Mouse (Mus musculus) embryonic facial prominence, embryonic 12.5 days (tissue): ENCODE results near the gene Ptrhd1. TPM values are rescaled to one million over a fixed set of nuclear protein-coding genes. Genes with fewer than 3 reads are reported as not detected.
A peak's percentile ranks its signal among the peaks of the same experiment; 100 is the strongest.
"Not testable (repeated sequence)": the region's sequence is repeated elsewhere in the genome, so short reads cannot be mapped to it uniquely, and the experiment has no call there.

Experiments
- ATAC-seq: fragments of 200-750 bp; cut with Nextera tagmentation; 2 replicates; pipeline ENCODE4 v1.8.0; 2017; ENCODE audit not compliant: insufficient number of reproducible peaks, insufficient read depth, low FRiP score, low TSS enrichment
- H3K27ac ChIP-seq: fragments of 300-500 bp; sonication (generic); 2 replicates; pipeline ENCODE4 v1.5.1; 2016; ENCODE audit warnings: mild to moderate bottlenecking
- H3K27me3 ChIP-seq: fragments of 300-500 bp; sonication (generic); 2 replicates; pipeline ENCODE4 v1.6.1; 2016; ENCODE audit warnings: mild to moderate bottlenecking, moderate library complexity
- H3K36me3 ChIP-seq: fragments of 300-500 bp; sonication (generic); 2 replicates; pipeline ENCODE4 v1.6.1; 2016; ENCODE audit warnings: mild to moderate bottlenecking
- H3K4me1 ChIP-seq: fragments of 300-500 bp; sonication (generic); 2 replicates; pipeline ENCODE4 v1.6.1; 2016
- H3K4me2 ChIP-seq: fragments of 300-500 bp; sonication (generic); replicated peaks from 2 replicates; pipeline ENCODE4 v1.6.1; 2016; ENCODE audit warnings: mild to moderate bottlenecking, moderate library complexity
- H3K4me3 ChIP-seq: fragments of 300-500 bp; sonication (generic); 2 replicates; pipeline ENCODE4 v1.5.1; 2016; ENCODE audit warnings: mild to moderate bottlenecking
- H3K9ac ChIP-seq: fragments of 300-500 bp; sonication (generic); 2 replicates; pipeline ENCODE4 v1.6.1; 2016; ENCODE audit warnings: mild to moderate bottlenecking, moderate library complexity
- H3K9me3 ChIP-seq: fragments of 300-500 bp; sonication (generic); 2 replicates; pipeline ENCODE4 v1.6.1; 2016; ENCODE audit warnings: mild to moderate bottlenecking, moderate library complexity
- WGBS: fragments of 180-500 bp; shearing (Covaris S2); methylation state at CpG from one replicate; pipeline ENCODE4 v1.1.7; 2016; 5-methylcytosine and 5-hydroxymethylcytosine counted together
- polyA plus RNA-seq: library from polyadenylated mRNA; unstranded; fragments of >200 nt; fragmentation: Nextera tagmentation; extraction: Ambion mirVana; gene quantifications from 2 replicates; pipeline ENCODE4 v1.2.1, GENCODE M21; 2016

Gene Ptrhd1
- polyA plus RNA-seq, 1 experiment from 2014 or later = 4.8 TPM

GRCm38 (mm10) chr12:4202206-4202605, 31.6 kb upstream of the Ptrhd1 start:
- H3K4me2 ChIP-seq = no peak overlapping the region
- no peaks in the 10 kb centered on the region for H3K4me1 ChIP-seq
- no peak overlapping the region for H3K4me3 ChIP-seq
- H3K27ac ChIP-seq = no peak overlapping the region
- no peaks in the 10 kb centered on the region for H3K27me3 ChIP-seq
- H3K36me3 ChIP-seq = peaks cover 68% of the 10 kb centered on the region
- no peak for ATAC-seq
- no peaks in the 10 kb centered on the region for H3K9me3 ChIP-seq
- H3K9ac ChIP-seq = no peak overlapping the region
- 86% methylated on average over 4 of the region's 4 CpGs for WGBS

- ATAC-seq = no peak
- H3K4me1 ChIP-seq = no peaks in the 10 kb centered on the region
- H3K4me2 ChIP-seq = no peak overlapping the region
- WGBS = 93% methylated on average over 11 of the region's 11 CpGs
- no peak overlapping the region for H3K4me3 ChIP-seq
- H3K27me3 ChIP-seq = no peaks in the 10 kb centered on the region
- no peak overlapping the region for H3K9ac ChIP-seq
- no peaks in the 10 kb centered on the region for H3K9me3 ChIP-seq
- H3K27ac ChIP-seq = no peak overlapping the region
- peaks cover 69% of the 10 kb centered on the region for H3K36me3 ChIP-seq
Measured at GRCm38 (mm10) chr12:4206106-4206505, 27.7 kb upstream of the Ptrhd1 start.

GRCm38 (mm10) chr12:4208405-4209133, 25.3 kb upstream of the Ptrhd1 start:
- peaks cover 73% of the 10 kb centered on the region for H3K36me3 ChIP-seq
- 82% methylated on average over 15 of the region's 15 CpGs for WGBS
- ATAC-seq = no peak
- H3K4me2 ChIP-seq = no peak overlapping the region
- H3K4me1 ChIP-seq = peaks cover 6% of the 10 kb centered on the region; the same call in 1 of the 2 replicates
- no peak overlapping the region for H3K9ac ChIP-seq
- no peak overlapping the region for H3K4me3 ChIP-seq
- H3K27ac ChIP-seq = no peak overlapping the region
- no peaks in the 10 kb centered on the region for H3K9me3 ChIP-seq
- no peaks in the 10 kb centered on the region for H3K27me3 ChIP-seq

- Histone ChIP-seq H3K27me3 (no peaks in the 10 kb centered on the region), H3K36me3 (peaks cover 75% of the 10 kb centered on the region), H3K4me3 (no peak overlapping the region), H3K9ac (no peak overlapping the region), H3K4me1 (peaks cover 6% of the 10 kb centered on the region; the same call in 1 of the 2 replicates), H3K4me2 (no peak overlapping the region), H3K27ac (no peak overlapping the region), H3K9me3 (no peaks in the 10 kb centered on the region)
- 94% methylated on average over 9 of the region's 9 CpGs for WGBS
- no peak for ATAC-seq
Measured at GRCm38 (mm10) chr12:4209196-4209595, 24.6 kb upstream of the Ptrhd1 start.

- 87% methylated on average over 9 of the region's 9 CpGs for WGBS
- no peaks in the 10 kb centered on the region for H3K27me3 ChIP-seq
- H3K9ac ChIP-seq = no peak overlapping the region
- peaks cover 77% of the 10 kb centered on the region for H3K36me3 ChIP-seq
- H3K4me2 ChIP-seq = no peak overlapping the region
- no peak overlapping the region for H3K4me3 ChIP-seq
- no peaks in the 10 kb centered on the region for H3K9me3 ChIP-seq
- no peak for ATAC-seq
- H3K4me1 ChIP-seq = peaks cover 6% of the 10 kb centered on the region; the same call in 1 of the 2 replicates
- H3K27ac ChIP-seq = no peak overlapping the region
Measured at GRCm38 (mm10) chr12:4211174-4211573, 22.7 kb upstream of the Ptrhd1 start.

- Histone ChIP-seq H3K9ac (no peak overlapping the region), H3K27ac (peak overlapping the region; percentile 56), H3K4me1 (peaks cover 6% of the 10 kb centered on the region; the same call in 1 of the 2 replicates), H3K36me3 (peaks cover 82% of the 10 kb centered on the region), H3K4me3 (no peak overlapping the region), H3K9me3 (no peaks in the 10 kb centered on the region), H3K4me2 (no peak overlapping the region), H3K27me3 (no peaks in the 10 kb centered on the region)
- ATAC-seq = no peak; the same call in 1 of the 2 replicates
- 54% methylated on average over 8 of the region's 8 CpGs for WGBS
Measured at GRCm38 (mm10) chr12:4212908-4213307, 20.9 kb upstream of the Ptrhd1 start.

GRCm38 (mm10) chr12:4230156-4230555, 3.7 kb upstream of the Ptrhd1 start:
- peaks cover 10% of the 10 kb centered on the region for H3K4me1 ChIP-seq
- WGBS = 91% methylated on average over 7 of the region's 7 CpGs
- no peak for ATAC-seq
- H3K9ac ChIP-seq = no peak overlapping the region
- H3K4me2 ChIP-seq = no peak overlapping the region
- no peaks in the 10 kb centered on the region for H3K9me3 ChIP-seq
- no peaks in the 10 kb centered on the region for H3K27me3 ChIP-seq
- H3K4me3 ChIP-seq = no peak overlapping the region
- no peak overlapping the region for H3K27ac ChIP-seq
- H3K36me3 ChIP-seq = peaks cover 34% of the 10 kb centered on the region

- H3K27me3 ChIP-seq = no peaks in the 10 kb centered on the region
- peaks cover 15% of the 10 kb centered on the region; the same call in 1 of the 2 replicates for H3K36me3 ChIP-seq
- H3K4me1 ChIP-seq = peaks cover 10% of the 10 kb centered on the region
- H3K9me3 ChIP-seq = no peaks in the 10 kb centered on the region
- H3K4me2 ChIP-seq = peak overlapping the region; percentile 72
- no peak overlapping the region for H3K27ac ChIP-seq
- peak overlapping the region; percentile 58; the same call in 1 of the 2 replicates for H3K9ac ChIP-seq
- no peak for ATAC-seq
- 41% methylated on average over 4 of the region's 4 CpGs for WGBS
- peak overlapping the region; percentile 79 for H3K4me3 ChIP-seq
Measured at GRCm38 (mm10) chr12:4232777-4233176, 1.1 kb upstream of the Ptrhd1 start.

- Histone ChIP-seq H3K9ac (no peak overlapping the region), H3K27ac (no peak overlapping the region), H3K9me3 (no peaks in the 10 kb centered on the region), H3K27me3 (no peaks in the 10 kb centered on the region), H3K4me2 (no peak overlapping the region), H3K4me3 (no peak overlapping the region), H3K36me3 (0 out of 2 replicates have a peak, but pooled peaks cover 3% of the 10 kb centered on the region), H3K4me1 (peaks cover 6% of the 10 kb centered on the region)
- 93% methylated on average over 15 of the region's 15 CpGs for WGBS
- ATAC-seq = no peak
Measured at GRCm38 (mm10) chr12:4237481-4237880, 3.7 kb downstream of the Ptrhd1 start.

GRCm38 (mm10) chr12:4240281-4240680, 6.5 kb downstream of the Ptrhd1 start:
- ATAC-seq, H3K27ac ChIP-seq, H3K4me1 ChIP-seq, H3K36me3 ChIP-seq, H3K4me3 ChIP-seq, H3K4me2 ChIP-seq, H3K9ac ChIP-seq, H3K27me3 ChIP-seq, H3K9me3 ChIP-seq: not testable (repeated sequence)
- 77% methylated on average over 8 of the region's 8 CpGs for WGBS

- 81% methylated on average over 2 of the region's 2 CpGs for WGBS
- no peak overlapping the region for H3K27ac ChIP-seq
- no peak for ATAC-seq
Measured at GRCm38 (mm10) chr12:4243805-4244204, 10.0 kb downstream of the Ptrhd1 start.

GRCm38 (mm10) chr12:4245742-4246141, 11.9 kb downstream of the Ptrhd1 start:
- no peak overlapping the region for H3K27ac ChIP-seq
- 83% methylated on average over 10 of the region's 10 CpGs for WGBS

More at GRCm38 (mm10) chr12:4243805-4244204, 10.0 kb downstream of the Ptrhd1 start:
- Histone ChIP-seq H3K4me1 (no peaks in the 10 kb centered on the region; the same call in 1 of the 2 replicates), H3K4me3 (no peak overlapping the region), H3K36me3 (0 out of 2 replicates have a peak, but pooled peaks cover 6% of the 10 kb centered on the region), H3K27me3 (no peaks in the 10 kb centered on the region), H3K9me3 (no peaks in the 10 kb centered on the region), H3K4me2 (no peak overlapping the region), H3K9ac (no peak overlapping the region)

More at GRCm38 (mm10) chr12:4245742-4246141, 11.9 kb downstream of the Ptrhd1 start:
- Histone ChIP-seq H3K4me2 (no peak overlapping the region), H3K9ac (no peak overlapping the region), H3K9me3 (no peaks in the 10 kb centered on the region), H3K4me3 (no peak overlapping the region), H3K36me3 (0 out of 2 replicates have a peak, but pooled peaks cover 7% of the 10 kb centered on the region), H3K4me1 (no peaks in the 10 kb centered on the region; the same call in 1 of the 2 replicates), H3K27me3 (no peaks in the 10 kb centered on the region)
- no peak for ATAC-seq
